Mouse (Mus musculus): Measurements from ENCODE around the gene Vmn1r26. TPM values are rescaled to one million over a fixed set of nuclear protein-coding genes. Genes with fewer than 3 reads are reported as not detected.

The Vmn1r26 gene
- polyA plus RNA-seq (2012; rRNA removed), result not detected in 2 replicates

DNA sequence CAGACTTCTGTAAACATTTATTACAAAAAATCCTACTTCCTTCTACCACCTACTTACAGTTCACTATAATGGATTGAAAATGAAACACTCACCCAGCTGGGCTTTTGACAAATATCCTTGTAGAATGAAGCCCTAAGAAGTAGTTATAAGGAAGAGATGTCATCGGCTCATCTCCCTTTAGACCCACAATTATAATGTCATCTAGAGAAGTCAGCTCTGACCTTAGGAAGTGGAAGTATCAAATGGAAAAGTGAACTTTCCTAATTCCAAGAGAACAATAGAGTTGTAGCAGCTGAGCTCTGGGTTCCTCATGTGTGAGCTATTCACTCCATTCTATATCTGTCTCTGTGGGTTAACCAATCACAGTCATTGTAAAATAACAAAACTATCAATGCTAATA is at the start of gene Vmn1r26:
Vmn1r26 (minus strand) TSS at position 101 of the 400 bp plus-strand sequence.

DNA sequence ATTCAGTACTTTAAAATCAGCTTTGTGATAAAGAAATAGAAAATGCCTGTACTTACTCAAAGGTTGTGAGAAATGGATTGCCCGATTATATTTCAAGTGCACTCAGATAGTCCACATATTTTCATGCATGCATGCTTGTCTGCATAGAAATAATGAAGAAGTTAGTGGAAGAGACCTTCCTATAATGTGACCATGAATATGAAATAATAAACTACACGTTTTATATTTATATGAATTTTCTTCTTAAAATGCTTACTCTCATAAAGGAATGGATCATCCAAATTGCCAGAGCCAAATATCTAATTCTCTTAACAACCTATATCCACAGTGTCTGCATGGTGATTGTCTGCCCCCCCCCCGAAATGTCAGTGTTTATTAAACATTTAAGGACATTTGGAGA is 34.2 kb downstream of the Vmn1r26 start, which contains the start of gene Vmn1r25:
Vmn1r25 (minus strand) TSS at position 101 of the 400 bp plus-strand sequence.

DNA sequence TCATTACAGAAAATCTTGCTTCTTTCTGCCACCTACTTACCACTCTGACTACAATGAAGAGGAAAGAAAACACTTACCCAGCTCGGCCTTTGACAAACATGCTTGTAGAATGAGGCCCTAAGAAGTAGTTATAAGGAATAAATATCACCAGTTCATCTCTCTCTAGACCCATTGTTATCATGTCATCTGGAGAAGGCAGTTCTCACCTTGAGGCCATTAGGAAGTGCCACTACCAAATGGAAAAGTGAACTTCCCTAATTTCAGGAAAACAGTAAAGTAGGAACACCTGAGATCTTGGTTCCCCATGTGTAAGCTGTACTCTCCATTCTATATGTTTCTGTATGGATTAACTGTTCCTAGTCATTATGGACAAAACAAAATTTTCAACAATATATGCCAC is 53.6 kb downstream of the Vmn1r26 start, which contains the start of gene Vmn1r24:
Vmn1r24 (minus strand) TSS at position 101 of the 400 bp plus-strand sequence.

Other genes starting within 250 kb of the Vmn1r26 start
- gene Vopp1, start 190.0 kb downstream of the Vmn1r26 start, polyA plus RNA-seq (2012; rRNA removed), result 20.7 and 23.0 TPM in 2 replicates
- gene Vmn1r21, start 164.8 kb downstream of the Vmn1r26 start, polyA plus RNA-seq (2012; rRNA removed), result not detected in 2 replicates
- gene Vmn1r22, start 107.1 kb downstream of the Vmn1r26 start, polyA plus RNA-seq (2012; rRNA removed), result not detected in 2 replicates
- not detected in 2 replicates for gene Vmn1r23, start 88.3 kb downstream of the Vmn1r26 start, polyA plus RNA-seq (2012; rRNA removed)
- gene Vmn1r24, start 53.7 kb downstream of the Vmn1r26 start, polyA plus RNA-seq (2012; rRNA removed), result not detected in 2 replicates
- gene Vmn1r25, start 34.3 kb downstream of the Vmn1r26 start, polyA plus RNA-seq (2012; rRNA removed), result not detected in 2 replicates
- gene Vmn1r27, start 203.7 kb upstream of the Vmn1r26 start, polyA plus RNA-seq (2012; rRNA removed), result not detected in 2 replicates
- gene Vmn1r28, start 246.9 kb upstream of the Vmn1r26 start, polyA plus RNA-seq (2012; rRNA removed), result not detected in 2 replicates

Data from ovary, adult 2 months (tissue).